Mouse (Mus musculus): Measurements from ENCODE around the gene Plppr5. TPM values are rescaled to one million over a fixed set of nuclear protein-coding genes. Genes with fewer than 3 reads are reported as not detected.

Plppr5 gene
- polyA plus RNA-seq (2012; rRNA removed): 0.02 and 0.06 TPM in 2 replicates

DNA sequence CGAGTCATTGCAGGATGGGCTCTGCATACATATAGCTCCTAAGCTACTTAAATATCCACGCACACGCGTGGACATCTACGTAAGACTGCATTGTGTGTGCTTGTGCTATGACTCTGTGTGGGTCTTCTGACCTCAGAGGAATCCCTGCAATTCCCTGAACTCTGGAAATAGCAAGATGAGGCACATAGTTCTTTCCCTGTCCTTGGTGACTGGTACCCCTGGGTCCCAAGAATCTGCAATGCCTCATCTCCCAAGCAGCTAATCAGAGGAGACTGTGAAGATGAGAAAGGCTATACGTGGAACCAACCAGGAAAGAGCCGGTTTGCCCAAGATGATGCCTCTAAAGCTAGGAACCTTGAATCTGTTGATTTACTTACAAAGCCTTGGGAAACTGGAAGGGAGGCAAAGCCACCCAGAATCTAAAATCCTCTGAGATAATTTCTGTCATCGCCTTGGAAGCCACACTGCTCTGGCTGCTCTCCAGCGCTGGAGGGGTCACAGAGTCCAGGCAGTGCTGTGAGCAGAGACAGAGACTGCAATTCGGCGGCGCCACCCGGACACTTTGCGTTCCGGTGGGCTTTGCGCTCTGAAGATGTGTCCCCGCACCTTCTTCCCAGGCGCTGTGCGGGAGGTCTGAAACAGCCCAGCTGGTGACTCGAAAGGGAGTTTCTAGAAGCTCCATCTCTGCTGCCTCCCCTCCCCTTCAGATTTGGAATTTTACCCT is at the start of gene Plppr5:
TSS of gene Plppr5 (plus strand) at position 308 of the 724 bp plus-strand sequence.

Other genes with a start within 250 kb of the Plppr5 start
- 0.05 and 0.11 TPM in 2 replicates for gene Plppr4, start 214.0 kb upstream of the Plppr5 start, polyA plus RNA-seq (2012; rRNA removed)